Comparison of ENCODE assay signal across 10 mouse cellular contexts in the genomic region with DNA sequence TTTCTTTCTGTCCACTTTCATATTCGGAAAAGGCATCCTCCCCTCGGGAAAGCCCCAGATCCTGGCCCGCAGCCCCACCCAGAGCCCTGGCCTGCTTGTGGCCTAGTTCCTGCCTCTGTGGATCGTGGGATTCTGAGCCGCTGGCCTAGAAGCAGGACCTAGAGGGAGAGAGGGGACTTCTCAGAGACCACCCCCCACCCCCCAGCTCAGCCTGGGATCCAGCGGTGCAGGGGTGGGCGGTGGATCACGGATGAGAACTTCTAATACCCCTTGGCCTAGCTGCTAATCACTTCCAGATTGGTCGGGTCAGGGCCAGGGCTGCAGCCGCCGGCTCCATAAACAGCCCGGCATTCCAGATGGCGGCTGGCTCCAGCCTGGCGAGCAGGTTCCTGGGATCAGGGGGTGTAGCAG. TPM values are rescaled to one million over a fixed set of nuclear protein-coding genes. Genes with fewer than 3 reads are reported as not detected.
A peak's percentile ranks its signal among the peaks of the same experiment; 100 is the strongest.
DNase-seq lines count a peak whose midpoint lies in the region; ATAC-seq lines count a peak whose summit lies in the region.
"Had no signal": no experiment of that assay in that cellular context is flagged by ENCODE, and none has a peak within 500 bp of the region (broad histone marks: within the 10 kb centered on the region; RNA-seq: fewer than 3 reads in every experiment).

No protein-coding gene starts in this region.

- H3K36me3 ChIP-seq in forebrain, embryonic 12.5 days (replicated peaks) = no peaks in the 10 kb centered on the region
- no peaks in the 10 kb centered on the region for H3K36me3 ChIP-seq in forebrain, embryonic 13.5 days (ENCODE audit: poor library complexity, severe bottlenecking)
- H3K36me3 ChIP-seq in stomach, embryonic 16.5 days (ENCODE audit: control insufficient read depth, insufficient read depth, low read length) = no peaks in the 10 kb centered on the region

- peaks cover 31% of the 10 kb centered on the region for H3K4me1 ChIP-seq in forebrain, embryonic 12.5 days
- H3K4me1 ChIP-seq in forebrain, embryonic 13.5 days = peaks cover 14% of the 10 kb centered on the region
- peaks cover 48% of the 10 kb centered on the region for H3K4me1 ChIP-seq in stomach, embryonic 16.5 days (ENCODE audit: control insufficient read depth, insufficient read depth, low read length)

- H3K9ac ChIP-seq in forebrain, embryonic 12.5 days = no peak overlapping the region
- no peak overlapping the region for H3K9ac ChIP-seq in forebrain, embryonic 13.5 days
- peak overlapping the region; percentile 56; the same call in 1 of the 2 replicates for H3K9ac ChIP-seq in stomach, embryonic 16.5 days (ENCODE audit: low read length)

- peak; percentile 78 for DNase-seq in adipocyte (ENCODE audit: low spot score)
- DNase-seq in heart, adult 8-10 months (ENCODE audit: low spot score) = peak; percentile 68
- peak; percentile 58 to 70 for DNase-seq in kidney, postnatal 4 days
- no peak for DNase-seq in thymus, postnatal 36 days
- DNase-seq in cerebellum, postnatal 25 days = no peak

- no peaks in the 10 kb centered on the region for H3K9me3 ChIP-seq in forebrain, embryonic 12.5 days
- no peaks in the 10 kb centered on the region for H3K9me3 ChIP-seq in forebrain, embryonic 13.5 days (replicated peaks)
- no peaks in the 10 kb centered on the region for H3K9me3 ChIP-seq in stomach, embryonic 16.5 days (replicated peaks; ENCODE audit: control insufficient read depth, low read length)

- ATAC-seq in forebrain, embryonic 12.5 days (ENCODE audit: low FRiP score) = no peak
- no peak for ATAC-seq in forebrain, embryonic 13.5 days
- ATAC-seq in stomach, embryonic 16.5 days (ENCODE audit: insufficient read depth, low FRiP score) = 0 out of 2 replicates have a peak, but pooled peaks have one; percentile 11

- H3K27ac ChIP-seq in forebrain, embryonic 12.5 days = 0 out of 2 replicates have a peak overlapping the region, but pooled peaks have one; percentile 53
- H3K27ac ChIP-seq in forebrain, embryonic 13.5 days = no peak overlapping the region
- H3K27ac ChIP-seq in stomach, embryonic 16.5 days (ENCODE audit: low read length) = peak overlapping the region; percentile 90

- no peak overlapping the region for H3K4me3 ChIP-seq in forebrain, embryonic 12.5 days (replicated peaks)
- H3K4me3 ChIP-seq in forebrain, embryonic 13.5 days = no peak overlapping the region
- H3K4me3 ChIP-seq in stomach, embryonic 16.5 days (replicated peaks; ENCODE audit: low read length) = no peak overlapping the region

- WGBS in forebrain, embryonic 12.5 days = 42% methylated on average over 14 of the region's 14 CpGs
- 54% methylated on average over 14 of the region's 14 CpGs for WGBS in forebrain, embryonic 13.5 days
- WGBS in stomach, embryonic 16.5 days = 32% methylated on average over 14 of the region's 14 CpGs

- peaks cover 23% of the 10 kb centered on the region for H3K27me3 ChIP-seq in forebrain, embryonic 12.5 days
- peaks cover 6% of the 10 kb centered on the region; the same call in 1 of the 2 replicates for H3K27me3 ChIP-seq in forebrain, embryonic 13.5 days
- no peaks in the 10 kb centered on the region for H3K27me3 ChIP-seq in stomach, embryonic 16.5 days (ENCODE audit: control insufficient read depth, insufficient read depth, low read length)
- H3K27me3 ChIP-seq: CH12.LX had no signal

- no peak overlapping the region for H3K4me2 ChIP-seq in forebrain, embryonic 12.5 days
- no peak overlapping the region for H3K4me2 ChIP-seq in forebrain, embryonic 13.5 days
- peak overlapping the region; percentile 5; the same call in 1 of the 2 replicates for H3K4me2 ChIP-seq in stomach, embryonic 16.5 days (ENCODE audit: low read depth, low read length)

RNA-seq across cellular contexts. Expression of gene Ube2v1, which starts 36.1 kb away (rescaled TPM):
- polyA plus RNA-seq in forebrain, embryonic 12.5 days (2016; fragmentation: Nextera tagmentation; extraction: Ambion mirVana) = 303 and 311 TPM in 2 replicates
- polyA plus RNA-seq in forebrain, embryonic 13.5 days (2015; fragmentation: Nextera tagmentation; extraction: Ambion mirVana) = 278 and 309 TPM in 2 replicates
- 100 to 1,000 TPM; 120 to 152 (median 139) TPM for total RNA-seq in heart, adult 8-10 months (2022)
- polyA plus RNA-seq in stomach, embryonic 16.5 days (2015; fragmentation: Nextera tagmentation; extraction: Ambion mirVana) = 267 and 298 TPM in 2 replicates

RNA-seq across cellular contexts. Expression of gene Snai1, which starts 57.8 kb away (rescaled TPM):
- 11.8 and 14.6 TPM in 2 replicates for polyA plus RNA-seq in forebrain, embryonic 12.5 days (2016; fragmentation: Nextera tagmentation; extraction: Ambion mirVana)
- 1.9 and 2.7 TPM in 2 replicates for polyA plus RNA-seq in forebrain, embryonic 13.5 days (2015; fragmentation: Nextera tagmentation; extraction: Ambion mirVana)
- 1 to 10 TPM; 1.2 to 2.2 (median 1.4) TPM for total RNA-seq in heart, adult 8-10 months (2022)
- polyA plus RNA-seq in stomach, embryonic 16.5 days (2015; fragmentation: Nextera tagmentation; extraction: Ambion mirVana) = 15.5 and 15.9 TPM in 2 replicates
- total RNA-seq: hematopoietic stem cell, adult 5-6 weeks had no signal

Comparison
In these comparisons a context has a peak if more than half of its experiments do, and no peak if none do; other contexts are left out.
1. DNase-seq: peak in adipocyte (single experiment), heart, adult 8-10 months (single experiment) and kidney, postnatal 4 days (2 of 2); none in thymus, postnatal 36 days (0 of 2) and cerebellum, postnatal 25 days (0 of 2).